Mouse (Mus musculus) heart, embryonic 16.5 days (tissue): ENCODE measurements around the gene Borcs5. TPM values are rescaled to one million over a fixed set of nuclear protein-coding genes. Genes with fewer than 3 reads are reported as not detected.

Experiments used
- ATAC-seq: fragments of 200-750 bp; cut with Nextera tagmentation; replicated peaks from 2 replicates; pipeline ENCODE4 v1.8.0; 2017; ENCODE audit warnings: moderate number of reproducible peaks; ENCODE audit not compliant: insufficient read depth, low FRiP score; ENCODE audit errors: extremely low read depth
- H3K27ac ChIP-seq: fragments of 300-500 bp; sonication (generic); 2 replicates; pipeline ENCODE4 v1.5.1; 2014; ENCODE audit warnings: mild to moderate bottlenecking, low read length, control low read depth, moderate library complexity
- H3K27me3 ChIP-seq: fragments of 300-500 bp; sonication (generic); 2 replicates; pipeline ENCODE4 v1.6.1; 2014; ENCODE audit warnings: low read length, mixed read lengths; ENCODE audit not compliant: control insufficient read depth, insufficient read depth
- H3K36me3 ChIP-seq: fragments of 300-500 bp; sonication (generic); 2 replicates; pipeline ENCODE4 v1.6.1; 2014; ENCODE audit not compliant: control insufficient read depth, insufficient read depth
- H3K4me1 ChIP-seq: fragments of 300-500 bp; sonication (generic); 2 replicates; pipeline ENCODE4 v1.6.1; 2014; ENCODE audit warnings: low read length, mixed read lengths; ENCODE audit not compliant: control insufficient read depth, insufficient read depth
- H3K4me2 ChIP-seq: fragments of 300-500 bp; sonication (generic); 2 replicates; pipeline ENCODE4 v1.6.1; 2014; ENCODE audit warnings: low read depth, mild to moderate bottlenecking, control low read depth, low read length
- H3K4me3 ChIP-seq: fragments of 300-500 bp; sonication (generic); 2 replicates; pipeline ENCODE4 v1.5.1; 2014; ENCODE audit warnings: mild to moderate bottlenecking, control low read depth, low read length
- H3K9ac ChIP-seq: fragments of 300-500 bp; sonication (generic); 2 replicates; pipeline ENCODE4 v1.6.1; 2014; ENCODE audit warnings: low read length, control low read depth
- H3K9me3 ChIP-seq: fragments of 300-500 bp; sonication (generic); replicated peaks from 2 replicates; pipeline ENCODE4 v1.6.1; 2016; ENCODE audit warnings: low read length; ENCODE audit not compliant: control insufficient read depth
- WGBS: fragments of 180-500 bp; shearing (Covaris S2); extraction: QIAGEN DNeasy Blood & Tissue Kit; methylation state at CpG from one replicate; pipeline ENCODE4 v1.1.7; 2014; 5-methylcytosine and 5-hydroxymethylcytosine counted together
- polyA plus RNA-seq: library from polyadenylated mRNA; unstranded; fragments of >200 nt; fragmentation: Nextera tagmentation; extraction: Ambion mirVana; gene quantifications from 2 replicates; pipeline ENCODE4 v1.2.1, GENCODE M21; 2015

Borcs5 gene
- polyA plus RNA-seq, result 16.9 and 17.5 TPM in 2 replicates

- Histone ChIP-seq H3K4me3 (no peak within 1 kb of the TSS), H3K9me3 (no peaks in the 10 kb centered on the region), H3K9ac (no peak within 1 kb of the TSS), H3K36me3 (no peaks in the 10 kb centered on the region), H3K4me1 (peaks cover 7% of the 10 kb centered on the region), H3K27me3 (no peaks in the 10 kb centered on the region), H3K4me2 (no peak within 1 kb of the TSS), H3K27ac (no peak within 1 kb of the TSS)
- ATAC-seq, result no peak
- 72% methylated on average over 3 of the region's 3 CpGs for WGBS
These were observed at the start of gene Borcs5 for GRCm38 (mm10) chr6:134639210-134639609. TSS of gene Borcs5 (plus strand) at chr6:134639510.

- Histone ChIP-seq H3K4me1 (peaks cover 9% of the 10 kb centered on the region), H3K36me3 (no peaks in the 10 kb centered on the region), H3K27me3 (no peaks in the 10 kb centered on the region), H3K9me3 (no peaks in the 10 kb centered on the region), H3K4me3 (no peak overlapping the region), H3K4me2 (no peak overlapping the region), H3K9ac (no peak overlapping the region), H3K27ac (no peak overlapping the region)
- 82% methylated on average over 2 of the region's 2 CpGs for WGBS
- no peak for ATAC-seq
These were observed 47.7 kb upstream of the Borcs5 start for GRCm38 (mm10) chr6:134591614-134592013.

- H3K4me3 ChIP-seq, result no peak overlapping the region
- H3K9ac ChIP-seq, result no peak overlapping the region
- H3K9me3 ChIP-seq, result no peaks in the 10 kb centered on the region
- ATAC-seq, result peak; percentile 77; the same call in 1 of the 2 replicates
- peak overlapping the region; percentile 29 for H3K4me2 ChIP-seq
- H3K36me3 ChIP-seq, result no peaks in the 10 kb centered on the region
- no peaks in the 10 kb centered on the region for H3K27me3 ChIP-seq
- H3K27ac ChIP-seq, result no peak overlapping the region
- H3K4me1 ChIP-seq, result peaks cover 9% of the 10 kb centered on the region
- 64% methylated on average over 20 of the region's 21 CpGs for WGBS
These were observed 44.5 kb upstream of the Borcs5 start for GRCm38 (mm10) chr6:134594569-134595442.

GRCm38 (mm10) chr6:134597651-134598229 lies 41.6 kb upstream of the Borcs5 start:
- Histone ChIP-seq H3K4me2 (no peak overlapping the region), H3K4me3 (no peak overlapping the region), H3K9me3 (no peaks in the 10 kb centered on the region), H3K36me3 (no peaks in the 10 kb centered on the region), H3K27ac (no peak overlapping the region), H3K27me3 (no peaks in the 10 kb centered on the region), H3K9ac (no peak overlapping the region), H3K4me1 (peaks cover 5% of the 10 kb centered on the region)
- no peak for ATAC-seq
- 76% methylated on average over 6 of the region's 6 CpGs for WGBS

- Histone ChIP-seq H3K27ac (no peak overlapping the region), H3K4me1 (peaks cover 3% of the 10 kb centered on the region), H3K4me3 (no peak overlapping the region), H3K36me3 (no peaks in the 10 kb centered on the region), H3K9me3 (no peaks in the 10 kb centered on the region), H3K27me3 (no peaks in the 10 kb centered on the region), H3K9ac (no peak overlapping the region), H3K4me2 (no peak overlapping the region)
- WGBS, result 24% methylated on average over 1 of the region's 1 CpGs
- ATAC-seq, result no peak
These were observed 40.1 kb upstream of the Borcs5 start for GRCm38 (mm10) chr6:134599239-134599638.

- Histone ChIP-seq H3K27me3 (peaks cover 1% of the 10 kb centered on the region; the same call in 1 of the 2 replicates), H3K27ac (no peak overlapping the region), H3K36me3 (no peaks in the 10 kb centered on the region), H3K4me3 (no peak overlapping the region), H3K9me3 (no peaks in the 10 kb centered on the region), H3K4me1 (peaks cover 3% of the 10 kb centered on the region), H3K4me2 (no peak overlapping the region), H3K9ac (no peak overlapping the region)
- ATAC-seq, result no peak
- 62% methylated on average over 7 of the region's 7 CpGs for WGBS
These were observed 38.2 kb upstream of the Borcs5 start for GRCm38 (mm10) chr6:134601130-134601529.

GRCm38 (mm10) chr6:134601766-134602165 lies 37.5 kb upstream of the Borcs5 start:
- Histone ChIP-seq H3K9ac (no peak overlapping the region), H3K36me3 (no peaks in the 10 kb centered on the region), H3K9me3 (no peaks in the 10 kb centered on the region), H3K4me1 (peaks cover 5% of the 10 kb centered on the region), H3K4me3 (no peak overlapping the region), H3K27ac (no peak overlapping the region), H3K4me2 (no peak overlapping the region), H3K27me3 (peaks cover 3% of the 10 kb centered on the region; the same call in 1 of the 2 replicates)
- 38% methylated on average over 3 of the region's 3 CpGs for WGBS
- no peak for ATAC-seq

GRCm38 (mm10) chr6:134602371-134603003 lies 36.8 kb upstream of the Borcs5 start:
- H3K36me3 ChIP-seq, result no peaks in the 10 kb centered on the region
- 47% methylated on average over 10 of the region's 10 CpGs for WGBS
- no peak overlapping the region for H3K4me3 ChIP-seq
- no peak overlapping the region for H3K27ac ChIP-seq
- peaks cover 5% of the 10 kb centered on the region for H3K4me1 ChIP-seq
- H3K9ac ChIP-seq, result no peak overlapping the region
- no peak for ATAC-seq
- H3K27me3 ChIP-seq, result peaks cover 3% of the 10 kb centered on the region; the same call in 1 of the 2 replicates
- H3K4me2 ChIP-seq, result no peak overlapping the region
- no peaks in the 10 kb centered on the region for H3K9me3 ChIP-seq

GRCm38 (mm10) chr6:134605196-134605595 lies 34.1 kb upstream of the Borcs5 start:
- H3K9me3 ChIP-seq, result no peaks in the 10 kb centered on the region
- H3K4me3 ChIP-seq, result no peak overlapping the region
- no peaks in the 10 kb centered on the region for H3K36me3 ChIP-seq
- no peak overlapping the region for H3K9ac ChIP-seq
- peaks cover 3% of the 10 kb centered on the region; the same call in 1 of the 2 replicates for H3K27me3 ChIP-seq
- peaks cover 5% of the 10 kb centered on the region for H3K4me1 ChIP-seq
- WGBS, result 89% methylated on average over 3 of the region's 3 CpGs
- ATAC-seq, result no peak
- no peak overlapping the region for H3K27ac ChIP-seq
- no peak overlapping the region for H3K4me2 ChIP-seq
